Mouse (Mus musculus) MEL (cell line): Measurements from ENCODE around the gene Atp5d. TPM values are rescaled to one million over a fixed set of nuclear protein-coding genes. Genes with fewer than 3 reads are reported as not detected.

Experiments
- DNase-seq: peaks from one replicate; pipeline ENCODE4 v3.0.0; 2011; ENCODE audit warnings: low read depth, low spot score
- H3K27ac ChIP-seq: 2 replicates; pipeline ENCODE4 v1.5.1; 2012; ENCODE audit warnings: low read depth, mild to moderate bottlenecking, control low read depth, low read length, moderate library complexity; ENCODE audit not compliant: control insufficient read depth
- H3K27me3 ChIP-seq, 2 experiments: fragments of 150-350 bp in 1 of 2; sonication (generic) in 1 of 2; 2 replicates each; pipeline ENCODE4 v1.6.1; 2012; ENCODE audit warnings: low read length in 2 of 2, mild to moderate bottlenecking in 2 of 2, improper control_type of control experiment in 1 of 2, moderate library complexity in 1 of 2; ENCODE audit not compliant: insufficient read depth in 2 of 2, control insufficient read depth in 1 of 2
- H3K36me3 ChIP-seq, 2 experiments: 2 replicates each; pipeline ENCODE4 v1.6.1; 2012 to 2014; ENCODE audit warnings: low read length in 2 of 2, improper control_type of control experiment in 1 of 2, inconsistent platforms in 1 of 2, mild to moderate bottlenecking in 1 of 2; ENCODE audit not compliant: insufficient read depth in 2 of 2, control insufficient read depth in 1 of 2
- H3K4me1 ChIP-seq, 2 experiments: fragments of 150-350 bp in 1 of 2; sonication (generic) in 1 of 2; 2 replicates each; pipeline ENCODE4 v1.6.1; 2012; ENCODE audit warnings: low read length in 2 of 2, improper control_type of control experiment in 1 of 2, mild to moderate bottlenecking in 1 of 2; ENCODE audit not compliant: insufficient read depth in 2 of 2, control insufficient read depth in 1 of 2
- H3K4me3 ChIP-seq, 2 experiments: fragments of 150-350 bp in 1 of 2; sonication (generic) in 1 of 2; 2 replicates each; pipeline ENCODE4 v1.5.1; 2012; ENCODE audit warnings: low read depth in 2 of 2, low read length in 2 of 2, mild to moderate bottlenecking in 2 of 2, moderate library complexity in 2 of 2, control low read depth in 1 of 2, improper control_type of control experiment in 1 of 2; ENCODE audit not compliant: control insufficient read depth in 1 of 2, insufficient read depth in 1 of 2
- H3K79me2 ChIP-seq: 2 replicates; pipeline ENCODE4 v1.6.1; 2012; ENCODE audit warnings: mild to moderate bottlenecking, low read length, moderate library complexity; ENCODE audit not compliant: control insufficient read depth, poor library complexity, insufficient read depth
- H3K9ac ChIP-seq: 2 replicates; pipeline ENCODE4 v1.6.1; 2012; ENCODE audit warnings: low read depth, mild to moderate bottlenecking, control low read depth, low read length, moderate library complexity; ENCODE audit not compliant: control insufficient read depth, poor library complexity, severe bottlenecking
- H3K9me3 ChIP-seq: fragments of 150-350 bp; sonication (generic); replicated peaks from 2 replicates; pipeline ENCODE4 v1.6.1; 2012; ENCODE audit warnings: mild to moderate bottlenecking, low read length, improper control_type of control experiment, moderate library complexity; ENCODE audit not compliant: insufficient read depth
- BHLHE40 ChIP-seq: IDR thresholded peaks from 2 replicates; pipeline ENCODE4 v1.6.1; 2012; ENCODE audit warnings: low read depth, mild to moderate bottlenecking, inconsistent platforms, low read length, improper control_type of control experiment, borderline replicate concordance
- CHD1 ChIP-seq: IDR thresholded peaks from 2 replicates; pipeline ENCODE4 v1.6.1; 2012; ENCODE audit warnings: low read depth, mild to moderate bottlenecking, inconsistent platforms, low read length, improper control_type of control experiment
- CHD2 ChIP-seq: IDR thresholded peaks from 2 replicates; pipeline ENCODE4 v1.6.1; 2011; ENCODE audit warnings: low read length, improper control_type of control experiment
- CTCF ChIP-seq, 3 experiments: IDR thresholded peaks in 2 of 3; conservative IDR thresholded peaks in 1 of 3; 2 replicates each; pipeline ENCODE4 v1.5.1; 2011 to 2012; ENCODE audit warnings: low read length in 3 of 3, low read depth in 2 of 3, mild to moderate bottlenecking in 2 of 3, improper control_type of control experiment in 1 of 3, inconsistent platforms in 1 of 3, mixed read lengths in 1 of 3, moderate library complexity in 1 of 3; ENCODE audit not compliant: control insufficient read depth in 1 of 3, insufficient read depth in 1 of 3, poor library complexity in 1 of 3, severe bottlenecking in 1 of 3
- E2F4 ChIP-seq: IDR thresholded peaks from 2 replicates; pipeline ENCODE4 v1.6.1; 2011; ENCODE audit warnings: low read depth, low read length, improper control_type of control experiment, borderline replicate concordance
- ELF1 ChIP-seq: IDR thresholded peaks from 2 replicates; pipeline ENCODE4 v1.6.1; 2014; ENCODE audit warnings: low read depth, mild to moderate bottlenecking, inconsistent platforms, low read length, improper control_type of control experiment, moderate library complexity
- ETS1 ChIP-seq: IDR thresholded peaks from 2 replicates; pipeline ENCODE4 v1.6.1; 2012; ENCODE audit warnings: low read depth, mild to moderate bottlenecking, inconsistent platforms, low read length, improper control_type of control experiment, moderate library complexity
- HCFC1 ChIP-seq: IDR thresholded peaks from 2 replicates; pipeline ENCODE4 v1.6.1; 2012; ENCODE audit warnings: low read depth, mild to moderate bottlenecking, inconsistent platforms, low read length, improper control_type of control experiment, moderate library complexity
- JUND ChIP-seq: IDR thresholded peaks from 2 replicates; pipeline ENCODE4 v1.6.1; 2011; ENCODE audit warnings: low read depth, mild to moderate bottlenecking, improper control_type of control experiment, low read length
- MAX ChIP-seq: IDR thresholded peaks from 2 replicates; pipeline ENCODE4 v1.6.1; 2011; ENCODE audit warnings: low read length, improper control_type of control experiment
- MAZ ChIP-seq: IDR thresholded peaks from 2 replicates; pipeline ENCODE4 v1.6.1; 2012; ENCODE audit warnings: low read depth, mild to moderate bottlenecking, inconsistent platforms, low read length, improper control_type of control experiment
- MXI1 ChIP-seq: IDR thresholded peaks from 2 replicates; pipeline ENCODE4 v1.6.1; 2011; ENCODE audit warnings: mild to moderate bottlenecking, low read depth, low read length, improper control_type of control experiment
- MYC ChIP-seq: IDR thresholded peaks from 2 replicates; pipeline ENCODE4 v1.6.1; 2011; ENCODE audit warnings: low read depth, mild to moderate bottlenecking, low read length, improper control_type of control experiment, moderate library complexity
- NELFE ChIP-seq: IDR thresholded peaks from 2 replicates; pipeline ENCODE4 v1.6.1; 2011; ENCODE audit warnings: low read depth, low read length, improper control_type of control experiment
- NRF1 ChIP-seq: IDR thresholded peaks from 2 replicates; pipeline ENCODE4 v1.6.1; 2014; ENCODE audit warnings: low read depth, mild to moderate bottlenecking, inconsistent platforms, low read length, improper control_type of control experiment, moderate library complexity; ENCODE audit not compliant: poor library complexity, insufficient read depth, severe bottlenecking
- POLR2A ChIP-seq, 2 experiments: IDR thresholded peaks; 2 replicates each; pipeline ENCODE4 v1.6.1; 2011 to 2012; ENCODE audit warnings: low read length in 2 of 2, mild to moderate bottlenecking in 2 of 2, control low read depth in 1 of 2, improper control_type of control experiment in 1 of 2, low read depth in 1 of 2, moderate library complexity in 1 of 2; ENCODE audit not compliant: control insufficient read depth in 1 of 2, insufficient read depth in 1 of 2, poor library complexity in 1 of 2
- POLR2AphosphoS2 ChIP-seq: IDR thresholded peaks from 2 replicates; pipeline ENCODE4 v1.6.1; 2011; ENCODE audit warnings: low read length, improper control_type of control experiment
- SIN3A ChIP-seq: IDR thresholded peaks from 2 replicates; pipeline ENCODE4 v1.6.1; 2012; ENCODE audit warnings: low read length, improper control_type of control experiment, inconsistent platforms
- SMC3 ChIP-seq: IDR thresholded peaks from 2 replicates; pipeline ENCODE4 v1.6.1; 2011; ENCODE audit warnings: low read depth, low read length, improper control_type of control experiment
- TAL1 ChIP-seq: IDR thresholded peaks from 2 replicates; pipeline ENCODE4 v1.6.1; 2012; ENCODE audit warnings: mild to moderate bottlenecking, inconsistent platforms, low read length, moderate library complexity, mixed read lengths
- TBP ChIP-seq: IDR thresholded peaks from 2 replicates; pipeline ENCODE4 v1.8.0; 2011; ENCODE audit warnings: low read depth, low read length, improper control_type of control experiment
- TCF12 ChIP-seq: IDR thresholded peaks from 2 replicates; pipeline ENCODE4 v1.6.1; 2014; ENCODE audit warnings: low read depth, mild to moderate bottlenecking, inconsistent platforms, low read length, improper control_type of control experiment, moderate library complexity
- UBTF ChIP-seq: IDR thresholded peaks from 2 replicates; pipeline ENCODE4 v1.6.1; 2012; ENCODE audit warnings: low read depth, mild to moderate bottlenecking, inconsistent platforms, low read length, improper control_type of control experiment, moderate library complexity, borderline replicate concordance; ENCODE audit not compliant: insufficient read depth
- USF1 ChIP-seq: IDR thresholded peaks from 2 replicates; pipeline ENCODE4 v1.6.1; 2014; ENCODE audit warnings: low read depth, mild to moderate bottlenecking, inconsistent platforms, low read length, improper control_type of control experiment, moderate library complexity
- ZC3H11A ChIP-seq: IDR thresholded peaks from 2 replicates; pipeline ENCODE4 v1.6.1; 2012; ENCODE audit warnings: low read depth, mild to moderate bottlenecking, inconsistent platforms, low read length, improper control_type of control experiment
- ZKSCAN1 ChIP-seq: IDR thresholded peaks from 2 replicates; pipeline ENCODE4 v1.6.1; 2012; ENCODE audit warnings: low read depth, mild to moderate bottlenecking, inconsistent platforms, low read length, improper control_type of control experiment, moderate library complexity
- ZMIZ1 ChIP-seq: IDR thresholded peaks from 2 replicates; pipeline ENCODE4 v1.6.1; 2012; ENCODE audit warnings: low read depth, mild to moderate bottlenecking, inconsistent platforms, low read length, improper control_type of control experiment, moderate library complexity
- ZNF384 ChIP-seq: IDR thresholded peaks from 2 replicates; pipeline ENCODE4 v1.6.1; 2012; ENCODE audit warnings: low read depth, mild to moderate bottlenecking, inconsistent platforms, low read length, improper control_type of control experiment
- polyA plus RNA-seq, 2 experiments: library from polyadenylated mRNA; stranded (reverse) in 1 of 2; unstranded in 1 of 2; fragments of >175 nt in 1 of 2; fragments of >200 nt in 1 of 2; gene quantifications; 2 replicates each; pipeline versions ENCODE4 v1.2.1 to v1.2.4; 2012; ENCODE audit warnings: low replicate concordance in 2 of 2, low read depth in 1 of 2; ENCODE audit not compliant: insufficient read length in 2 of 2, insufficient read depth in 1 of 2, missing spikeins in 1 of 2
- total RNA-seq: library from RNA; depleted of rRNA; stranded (reverse); fragments of 300-350 nt; gene quantifications from 2 replicates; pipeline ENCODE4 v1.2.3, GENCODE M21; 2012

The Atp5d gene
- total and polyA plus RNA-seq, 3 experiments: 300 to 657 (median 308) TPM

DNA sequence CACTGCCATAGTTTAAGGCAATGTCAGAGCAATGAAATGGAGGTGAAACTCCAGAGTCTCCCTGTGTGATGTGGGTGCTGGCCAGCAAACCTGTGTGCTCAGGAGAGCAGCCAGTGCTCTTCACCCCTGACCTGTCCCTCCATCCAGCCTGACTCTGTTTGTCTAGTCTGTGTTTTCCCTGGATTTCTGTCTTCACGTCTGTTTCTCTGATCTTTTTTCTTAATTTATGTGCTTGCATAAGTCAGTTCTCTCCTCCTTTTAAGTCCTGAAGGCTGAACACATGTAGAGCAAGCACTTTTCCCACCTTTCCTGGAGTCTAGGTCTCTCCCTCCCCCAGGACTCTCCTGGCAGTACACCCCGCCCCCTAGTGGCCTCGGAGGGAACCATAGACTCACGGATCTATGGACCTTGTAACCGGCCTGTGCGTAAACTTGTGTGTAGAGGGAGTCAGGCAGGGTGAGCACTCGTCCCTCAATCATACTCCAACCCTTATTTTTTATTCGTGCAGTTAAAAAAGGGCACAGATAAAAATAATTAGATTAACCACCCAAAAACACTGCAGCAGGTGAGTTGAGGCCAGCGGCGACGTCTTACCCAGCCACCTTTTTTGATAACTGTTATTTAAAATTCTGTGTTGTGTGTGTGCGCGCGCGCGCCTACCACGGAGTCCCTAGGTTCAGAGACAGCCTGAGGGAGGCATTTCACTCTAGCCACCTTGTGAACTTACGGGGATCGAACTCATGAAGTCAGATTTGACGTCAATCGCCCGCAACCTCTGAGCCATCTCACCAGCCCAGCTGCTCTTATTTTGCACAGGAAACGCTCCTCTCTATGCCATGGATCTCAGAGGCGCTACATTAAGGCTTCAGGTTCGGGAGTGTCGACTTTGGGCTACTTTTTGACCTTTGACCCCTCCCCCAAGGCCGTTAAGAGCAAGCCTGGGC, 23.8 kb upstream of the Atp5d start (continued):
- TF ChIP-seq E2F4 (no peak), UBTF (no peak), ELF1 (no peak), SMC3 (peak; percentile 90)

DNA sequence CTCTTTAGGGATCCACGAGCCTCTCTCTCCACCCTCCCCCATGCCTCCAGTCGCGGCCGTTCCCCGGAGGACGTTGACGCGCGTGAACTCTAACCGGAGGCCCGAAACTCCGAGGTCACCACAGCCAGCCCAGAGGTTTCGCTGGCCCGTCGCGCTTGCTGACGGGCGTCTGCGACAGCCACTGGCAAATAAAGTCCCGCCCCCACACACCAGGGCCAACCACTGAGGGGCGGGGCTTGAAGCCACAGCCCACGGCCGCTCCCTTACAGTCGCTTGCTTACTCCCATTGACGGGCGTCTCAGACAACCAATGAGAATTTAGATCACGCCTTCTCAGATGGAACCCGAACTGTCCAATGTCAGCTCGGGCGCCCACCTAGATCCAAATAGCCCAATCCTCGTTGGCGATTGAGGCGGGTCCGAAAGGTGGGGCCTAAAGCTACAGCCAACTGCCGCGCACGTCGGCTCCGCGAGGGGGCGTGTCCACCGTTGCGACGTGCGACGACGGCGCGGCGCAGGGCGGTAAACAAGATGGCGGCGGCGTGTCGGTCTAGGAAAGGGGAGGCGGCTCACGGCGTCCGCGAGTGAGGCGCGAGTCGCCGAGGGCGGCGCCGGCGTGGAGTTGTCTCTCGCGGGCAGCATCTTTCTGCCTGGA, 23.0 kb upstream of the Atp5d start, which contains the start of gene Stk11:
Stk11 (plus strand) TSS at position 514 of the 654 bp plus-strand sequence.
- Histone ChIP-seq H3K4me3 (peak within 1 kb of the TSS; percentile 84), H3K9me3 (no peaks in the 10 kb centered on the region), H3K27ac (peak within 1 kb of the TSS; percentile 76), H3K36me3 (peaks cover 0 to 17% of the 10 kb centered on the region in 2 experiments; a peak in 2 of 4 replicates), H3K9ac (peak within 1 kb of the TSS; percentile 98), H3K79me2 (peaks cover 53% of the 10 kb centered on the region), H3K4me1 (peaks cover 0 to 19% of the 10 kb centered on the region in 2 experiments; a peak in 3 of 4 replicates), H3K27me3 (no peaks in the 10 kb centered on the region)
- DNase-seq: peak; percentile 100
- TF ChIP-seq TAL1 (no peak), ZMIZ1 (peak; percentile 39; the same call in 1 of the 2 replicates), ZKSCAN1 (no peak), TBP (peak; percentile 43; the same call in 1 of the 2 replicates), NRF1 (peak; percentile 53; the same call in 1 of the 2 replicates), MAX (peak; percentile 37; the same call in 1 of the 2 replicates), HCFC1 (peak; percentile 81), SMC3 (peak; percentile 13; the same call in 1 of the 2 replicates), MXI1 (peak; percentile 80), SIN3A (peak; percentile 79), POLR2AphosphoS2 (peak; percentile 75; the same call in 1 of the 2 replicates), E2F4 (no peak), NELFE (peak; percentile 83), USF1 (peak; percentile 41; the same call in 1 of the 2 replicates), POLR2A (IDR thresholded peaks at IDR 0.05; ENCODE audit: control insufficient read depth in 1 of 2, insufficient read depth in 1 of 2, low read depth in 1 of 2, low read length in 2 of 2, poor library complexity in 1 of 2) (peak; percentile 77 to 87), UBTF (0 out of 2 replicates have a peak, but pooled peaks have one; percentile 6), MYC (peak; percentile 72), ELF1 (no peak), CHD2 (peak; percentile 71), TCF12 (peak; percentile 74), ZNF384 (no peak), ETS1 (peak; percentile 8; the same call in 1 of the 2 replicates), ZC3H11A (no peak), MAZ (0 out of 2 replicates have a peak, but pooled peaks have one; percentile 3), BHLHE40 (no peak), JUND (no peak), CTCF (IDR thresholded peaks at IDR 0.05 in 2 of 3, conservative IDR thresholded peaks at IDR 0.05 in 1 of 3; ENCODE audit: control insufficient read depth in 1 of 3, insufficient read depth in 1 of 3, low read depth in 2 of 3, low read length in 3 of 3, poor library complexity in 1 of 3, severe bottlenecking in 1 of 3) (0 out of 6 replicates have a peak, but pooled peaks of 1 of the 3 experiments have one; percentile 2), CHD1 (no peak)
